29 mouse cellular contexts compared by ENCODE assay signal in the genomic region with DNA sequence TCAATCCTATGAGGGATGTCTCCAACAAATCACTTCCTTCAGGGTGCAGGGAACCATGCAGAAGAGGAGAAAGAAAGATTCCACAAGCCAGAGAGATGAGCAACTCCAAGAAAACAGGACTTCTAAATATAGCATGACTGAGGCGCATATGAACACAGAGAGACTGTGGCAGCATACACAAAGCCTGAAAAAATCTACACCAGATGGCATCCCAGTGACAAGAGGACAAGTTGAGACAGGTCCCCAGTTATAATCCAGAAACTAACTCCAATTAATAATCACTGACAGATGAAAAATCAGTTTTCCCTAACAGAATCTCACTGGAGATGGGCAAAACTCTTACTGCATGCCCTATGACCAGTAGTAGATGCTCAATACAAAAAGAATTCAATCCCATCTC. TPM values are rescaled to one million over a fixed set of nuclear protein-coding genes. Genes with fewer than 3 reads are reported as not detected.
"Had no signal": no experiment of that assay in that cellular context is flagged by ENCODE, and none has a peak within 500 bp of the region (broad histone marks: within the 10 kb centered on the region; RNA-seq: fewer than 3 reads in every experiment).

No protein-coding gene starts in this region.

- H3K4me1 ChIP-seq: heart, embryonic 10.5 days; heart, embryonic 12.5 days; hindbrain, embryonic 10.5 days; hindbrain, embryonic 12.5 days; hindbrain, embryonic 15.5 days; kidney, embryonic 15.5 days; limb, embryonic 13.5 days; limb, embryonic 15.5 days; liver, embryonic 12.5 days had no signal

- H3K27ac ChIP-seq: gastrocnemius, adult 2 months; heart, embryonic 10.5 days; hindbrain, embryonic 10.5 days; hindbrain, embryonic 12.5 days; hindbrain, embryonic 15.5 days; hindbrain, postnatal 0 days; kidney, embryonic 15.5 days; kidney, postnatal 0 days; limb, embryonic 13.5 days; limb, embryonic 15.5 days; liver, embryonic 12.5 days; liver, embryonic 14.5 days had no signal

- H3K36me3 ChIP-seq: heart, embryonic 10.5 days; heart, embryonic 12.5 days; hindbrain, embryonic 10.5 days; hindbrain, embryonic 12.5 days; hindbrain, embryonic 15.5 days; kidney, embryonic 15.5 days; limb, embryonic 13.5 days; limb, embryonic 15.5 days; liver, embryonic 12.5 days had no signal

- H3K4me3 ChIP-seq: gastrocnemius, adult 2 months; heart, embryonic 10.5 days; heart, embryonic 12.5 days; hindbrain, embryonic 10.5 days; hindbrain, embryonic 12.5 days; hindbrain, embryonic 15.5 days; kidney, embryonic 15.5 days; limb, embryonic 13.5 days; limb, embryonic 15.5 days; liver, embryonic 12.5 days had no signal

- H3K4me2 ChIP-seq: heart, embryonic 12.5 days; hindbrain, embryonic 12.5 days; hindbrain, embryonic 15.5 days; kidney, embryonic 15.5 days; limb, embryonic 13.5 days; limb, embryonic 15.5 days; liver, embryonic 12.5 days had no signal

- H3K9me3 ChIP-seq: heart, embryonic 10.5 days; heart, embryonic 12.5 days; hindbrain, embryonic 10.5 days; hindbrain, embryonic 12.5 days; hindbrain, embryonic 15.5 days; kidney, embryonic 15.5 days; limb, embryonic 13.5 days; limb, embryonic 15.5 days; liver, embryonic 12.5 days had no signal

- DNase-seq: gastrocnemius, adult 2 months; gastrocnemius, postnatal 10 days; gastrocnemius, postnatal 25 days; heart, adult 18-20 months; heart, postnatal 10 days; heart, postnatal 4 days; kidney, adult 11 months; kidney, adult 2 months; kidney, adult 9 months; kidney, postnatal 14 days; kidney, postnatal 36 days; left cerebral cortex, postnatal 4 days; lung, adult 18-20 months had no signal

- H3K27me3 ChIP-seq: heart, embryonic 12.5 days; hindbrain, embryonic 12.5 days; hindbrain, embryonic 15.5 days; kidney, embryonic 15.5 days; limb, embryonic 13.5 days; limb, embryonic 15.5 days; liver, embryonic 12.5 days had no signal

- H3K9ac ChIP-seq: heart, embryonic 12.5 days; hindbrain, embryonic 12.5 days; hindbrain, embryonic 15.5 days; kidney, embryonic 15.5 days; limb, embryonic 13.5 days; limb, embryonic 15.5 days; liver, embryonic 12.5 days; liver, embryonic 14.5 days had no signal

- ATAC-seq: hindbrain, postnatal 0 days; intestine, embryonic 16.5 days; liver, embryonic 12.5 days had no signal

RNA-seq across cellular contexts. Expression of a gene that starts 30.9 kb away (rescaled TPM):
- total RNA-seq: gastrocnemius, postnatal 25 days had no signal
- polyA plus RNA-seq: kidney, adult 2 months; large intestine, adult 2 months; liver, adult 2 months; liver, embryonic 12.5 days; liver, embryonic 16.5 days had no signal
